Mouse (Mus musculus) left cerebral cortex, postnatal 10 days (tissue): ENCODE measurements around the gene Olfr1373. TPM values are rescaled to one million over a fixed set of nuclear protein-coding genes. Genes with fewer than 3 reads are reported as not detected.
"Not testable (repeated sequence)": the region's sequence is repeated elsewhere in the genome, so short reads cannot be mapped to it uniquely, and the experiment has no call there.

Experiments used
- DNase-seq, 2 experiments: peaks; one replicate each; pipeline ENCODE4 v3.0.0; 2021 to 2022; ENCODE audit warnings: low spot score in 2 of 2, mixed read lengths in 1 of 2; ENCODE audit errors: extremely low spot score in 1 of 2
- intact Hi-C: fragments of 180-260 bp; cut with DNase I; formaldehyde crosslinking; loops from one replicate; pipeline ENCODE4 v1.15.1; 2025
- total RNA-seq, 2 experiments: library from RNA; stranded (reverse); gene quantifications; 2 replicates each; pipeline ENCODE4 v1.2.3; 2021

The Olfr1373 gene
- total RNA-seq, result not detected

DNA sequence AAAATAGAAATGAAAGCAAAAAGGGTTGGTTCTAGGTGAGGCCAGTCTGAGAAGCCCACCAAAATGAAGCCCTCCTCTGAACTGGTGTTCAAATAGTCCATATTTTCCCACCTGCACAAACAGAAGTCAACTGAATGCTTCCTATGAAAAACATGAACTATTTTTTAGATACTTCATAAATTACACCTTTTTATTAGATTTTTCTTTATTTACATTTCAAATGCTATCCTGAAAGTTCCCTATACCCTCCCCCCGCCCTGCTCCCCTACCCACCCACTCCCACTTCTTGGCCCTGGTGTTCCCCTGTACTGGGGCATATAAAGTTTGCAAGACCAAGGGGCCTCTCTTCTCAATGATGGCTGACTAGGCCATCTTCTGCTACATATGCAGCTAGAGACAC, at the start of gene Olfr1373:
Gene Olfr1373, minus strand, starts transcription at position 101 of the 400 bp plus-strand sequence.
- intact Hi-C loops, DNase-seq: not testable (repeated sequence)

- DNase-seq, intact Hi-C loops: not testable (repeated sequence)
Measured at GRCm38 (mm10) chr11:52180651-52181050, 35.3 kb upstream of the Olfr1373 start.

DNA sequence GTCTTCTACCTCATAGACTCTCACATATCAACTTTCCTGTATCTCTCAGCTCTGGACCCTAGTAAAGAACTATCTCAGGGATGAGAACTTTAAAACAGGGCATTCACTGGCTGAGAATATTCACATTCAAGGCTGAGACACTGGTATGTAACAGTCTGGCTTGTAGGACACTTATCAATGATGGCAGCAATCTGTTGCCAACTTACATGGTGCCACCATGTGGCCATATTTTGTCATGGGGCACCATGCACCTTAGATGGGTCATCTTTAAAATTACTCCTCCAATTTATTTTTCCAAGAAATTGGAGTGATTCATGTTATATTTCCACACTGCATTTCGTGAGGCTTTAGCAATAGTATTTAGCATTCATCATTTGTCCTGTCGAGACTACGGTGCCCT, 34.6 kb upstream of the Olfr1373 start:
- intact Hi-C loops, DNase-seq: not testable (repeated sequence)

- intact Hi-C loops, result no loop called here
- DNase-seq, result no peak
Measured at GRCm38 (mm10) chr11:52168461-52168860, 23.1 kb upstream of the Olfr1373 start.

DNA sequence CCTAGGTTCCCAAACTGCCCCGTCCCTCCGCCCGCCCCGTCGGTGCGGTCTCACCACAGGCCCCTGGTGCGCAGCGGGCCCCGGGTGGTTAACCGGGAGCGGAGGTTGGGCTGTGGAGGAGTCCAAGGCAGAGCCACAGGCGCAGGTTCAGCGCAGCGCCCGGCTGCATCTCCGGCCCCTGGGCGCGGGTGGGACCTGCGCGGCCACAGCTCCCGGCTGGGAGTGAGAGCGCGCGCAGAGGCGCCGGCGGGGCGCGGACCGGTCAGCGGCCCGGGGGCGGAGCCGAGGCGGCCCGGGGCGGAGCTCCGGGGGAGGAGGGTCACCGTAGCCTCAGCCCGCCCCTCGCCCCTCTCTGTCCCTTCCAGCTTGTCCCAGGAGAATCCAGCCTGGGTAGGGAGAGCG, 22.6 kb upstream of the Olfr1373 start:
- intact Hi-C loops, DNase-seq: not testable (repeated sequence)

- no peak for DNase-seq
- intact Hi-C loops, result no loop called here
Measured at GRCm38 (mm10) chr11:52167126-52167525, 21.8 kb upstream of the Olfr1373 start.

GRCm38 (mm10) chr11:52163926-52164325, 18.6 kb upstream of the Olfr1373 start:
- DNase-seq, result peak in 1 of 2 experiments; percentile 69
- intact Hi-C loops, result no loop called here

GRCm38 (mm10) chr11:52143675-52144074, 1.7 kb downstream of the Olfr1373 start:
- intact Hi-C loops, result loop anchor here (2.0 to 5.0 kb wide), 2 partner anchors 77 to 199 kb away; no protein-coding TSS in a partner anchor
- DNase-seq, result peak; percentile 49 to 52

DNA sequence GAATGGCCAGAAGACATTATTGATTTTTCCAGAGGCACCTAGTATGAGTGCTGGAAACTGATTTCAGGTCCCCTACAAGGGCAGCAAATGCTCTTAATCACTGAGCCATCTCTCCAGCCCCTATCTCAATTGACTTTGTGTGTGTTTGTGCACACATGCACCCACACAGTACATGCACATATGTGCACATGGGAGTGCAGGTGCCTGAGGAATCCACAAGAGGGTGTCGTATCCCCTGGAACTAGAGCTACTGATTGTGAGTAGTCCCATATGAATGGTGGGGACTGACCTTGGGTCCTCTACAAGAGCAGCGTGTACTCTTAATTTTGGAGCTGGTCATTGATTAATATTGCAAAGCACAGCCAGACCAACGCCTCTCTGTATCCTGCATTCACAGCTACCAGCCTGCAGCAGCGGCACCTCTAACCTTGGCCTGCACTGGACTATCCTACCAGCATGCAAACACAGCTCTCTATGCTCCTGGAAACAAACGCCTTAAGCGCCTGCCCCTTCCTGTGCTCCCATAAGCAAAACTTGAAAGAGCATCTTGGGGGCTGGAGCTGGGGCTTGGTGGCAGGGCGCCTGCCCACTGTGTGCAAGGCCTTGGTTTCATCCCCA, 14.8 kb downstream of the Olfr1373 start:
- intact Hi-C loops, result no loop called here
- DNase-seq, result no peak

GRCm38 (mm10) chr11:52129621-52130450, 15.5 kb downstream of the Olfr1373 start:
- intact Hi-C loops, result no loop called here
- peak; percentile 57 to 77 for DNase-seq

DNA sequence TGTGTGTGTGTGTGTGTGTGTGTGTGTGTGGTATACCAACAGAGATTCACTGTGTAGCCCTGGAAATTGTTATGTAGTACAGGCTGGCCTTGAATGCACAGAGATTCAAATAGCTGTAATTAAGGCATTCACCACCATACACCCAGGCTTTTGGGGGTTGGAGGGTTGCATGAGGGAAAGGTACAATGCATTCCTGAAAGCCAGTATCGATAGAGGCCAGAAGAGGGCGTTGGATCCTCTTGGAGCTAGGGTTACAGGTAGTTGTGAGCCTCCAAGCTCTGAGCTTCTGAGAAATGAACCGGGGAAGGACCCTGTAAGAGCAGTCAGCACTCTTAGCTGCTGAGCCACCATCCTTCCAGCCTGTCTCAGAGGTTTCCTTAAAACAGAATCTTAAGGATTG, 16.2 kb downstream of the Olfr1373 start:
- peak in 1 of 2 experiments; percentile 18 for DNase-seq
- intact Hi-C loops, result no loop called here

DNA sequence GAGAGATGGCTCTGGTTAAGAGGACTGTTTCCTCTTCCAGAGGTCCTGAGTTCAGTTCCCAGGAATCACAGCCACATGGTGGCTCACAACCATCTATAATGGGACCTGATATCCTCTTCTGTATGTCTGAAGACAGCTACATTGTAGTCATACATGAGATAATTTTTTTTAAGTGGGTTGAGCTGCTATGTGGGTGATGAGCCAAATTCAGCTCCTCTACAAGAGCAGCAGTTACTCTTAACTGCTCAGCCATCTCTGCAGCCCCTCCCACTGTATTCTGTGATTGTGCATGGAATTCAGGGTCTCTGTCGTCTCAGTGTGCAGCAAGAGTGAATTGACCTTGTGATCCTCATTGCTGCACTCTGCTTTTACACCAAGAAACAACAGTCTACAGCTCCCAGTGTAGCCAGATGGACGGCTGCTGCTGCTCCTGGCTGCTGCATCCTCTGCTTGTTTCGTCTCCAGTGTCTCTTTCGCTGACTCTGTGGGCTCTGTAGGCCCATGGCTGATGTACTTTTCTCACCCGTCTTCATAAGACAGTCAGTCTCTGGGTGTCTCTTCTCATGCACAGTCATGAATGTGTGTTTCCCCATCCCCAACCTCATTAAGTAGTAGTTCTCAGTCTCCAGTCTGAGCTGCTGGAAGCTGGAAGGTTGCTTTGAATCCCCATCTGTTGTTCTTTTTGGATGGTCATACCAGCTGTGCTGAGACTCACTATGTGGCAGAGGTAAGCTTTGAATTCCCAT, 16.8 kb downstream of the Olfr1373 start:
- DNase-seq, result peak in 1 of 2 experiments; percentile 15
- intact Hi-C loops, result no loop called here

GRCm38 (mm10) chr11:52127760-52128159, 17.6 kb downstream of the Olfr1373 start:
- DNase-seq, result no peak
- intact Hi-C loops, result no loop called here

GRCm38 (mm10) chr11:52127169-52127568, 18.2 kb downstream of the Olfr1373 start:
- no peak for DNase-seq
- intact Hi-C loops, result no loop called here

- intact Hi-C loops, result no loop called here
- DNase-seq, result no peak
Measured at GRCm38 (mm10) chr11:52124468-52124867, 20.9 kb downstream of the Olfr1373 start.

- DNase-seq, result no peak
- intact Hi-C loops, result no loop called here
Measured at GRCm38 (mm10) chr11:52122045-52122444, 23.3 kb downstream of the Olfr1373 start.

DNA sequence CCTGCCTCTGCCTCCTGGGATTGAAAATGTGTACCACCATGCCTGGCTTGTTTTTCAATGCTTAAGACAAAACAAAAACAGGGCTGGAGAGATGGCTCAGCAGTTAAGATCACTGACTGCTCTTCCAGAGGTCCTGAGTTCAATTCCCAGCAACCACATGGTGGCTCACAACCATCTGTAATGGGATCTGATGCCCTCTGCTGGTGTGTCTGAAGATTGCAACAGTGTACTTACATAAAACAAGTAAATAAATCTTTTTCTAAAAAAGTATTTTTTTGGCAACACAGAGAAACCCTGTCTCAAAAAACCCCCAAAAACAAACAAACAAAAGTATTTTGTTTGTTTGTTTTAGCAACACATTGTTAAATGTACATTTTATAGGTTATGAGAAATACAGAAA, 24.9 kb downstream of the Olfr1373 start:
- intact Hi-C loops, DNase-seq: not testable (repeated sequence)

DNA sequence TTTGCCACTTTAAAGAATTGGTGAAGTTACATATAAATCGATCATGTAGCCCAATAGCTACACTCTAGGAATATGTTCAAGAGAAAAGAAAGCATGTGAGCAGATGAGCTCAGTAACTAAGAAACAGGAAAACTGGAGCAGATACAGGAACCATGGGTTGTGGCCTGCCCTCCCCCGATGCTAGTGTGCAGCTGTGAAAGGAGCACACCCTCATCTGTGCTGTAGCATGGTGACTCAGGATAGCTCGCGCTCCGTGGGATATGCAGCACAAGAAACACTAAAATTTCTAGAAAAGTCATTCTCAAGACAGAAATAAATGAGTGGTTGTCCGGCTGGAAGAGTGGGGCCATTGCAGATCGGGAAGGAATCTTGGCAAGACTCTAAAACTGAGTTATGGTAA, 28.2 kb downstream of the Olfr1373 start:
- DNase-seq, result no peak
- intact Hi-C loops, result no loop called here

- intact Hi-C loops, DNase-seq: not testable (repeated sequence)
Measured at GRCm38 (mm10) chr11:52116117-52116516, 29.2 kb downstream of the Olfr1373 start.
